Comparison of ENCODE assay signal across 9 mouse cellular contexts in the genomic region with DNA sequence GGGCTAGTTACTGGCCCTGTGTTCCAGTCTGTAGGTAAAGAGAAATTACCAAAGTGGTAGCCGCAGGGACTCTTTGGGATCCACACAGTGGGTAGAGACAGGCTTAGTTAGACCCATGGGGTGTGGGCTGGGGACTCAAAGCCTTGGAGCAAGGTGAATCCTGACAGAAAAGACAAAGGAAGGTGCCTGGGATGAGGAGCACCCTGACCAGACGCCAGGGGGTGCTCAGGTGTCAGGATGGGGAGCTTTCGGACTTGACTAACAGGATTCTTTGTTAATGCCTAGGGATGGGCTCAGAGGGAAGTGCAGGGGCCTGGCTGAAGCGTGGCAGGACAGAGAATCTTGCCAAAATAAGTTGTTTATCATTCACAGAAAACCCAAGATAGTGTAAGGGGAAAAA. TPM values are rescaled to one million over a fixed set of nuclear protein-coding genes. Genes with fewer than 3 reads are reported as not detected.
DNase-seq lines count a peak whose midpoint lies in the region; ATAC-seq and TF ChIP-seq lines count a peak whose summit lies in the region.
"Had no signal": no experiment of that assay in that cellular context is flagged by ENCODE, and none has a peak within 500 bp of the region (broad histone marks: within the 10 kb centered on the region; RNA-seq: fewer than 3 reads in every experiment).

No protein-coding gene starts in this region.

- no peak for TF ChIP-seq POLR2A in lung, adult 2 months (IDR thresholded peaks at IDR 0.05; ENCODE audit: borderline replicate concordance, extremely low read depth, low read depth, low read length)

- H3K4me1 ChIP-seq in lung, adult 2 months (ENCODE audit: control insufficient read depth, insufficient read depth, low read length) = no peaks in the 10 kb centered on the region
- H3K4me1 ChIP-seq in heart, embryonic 14.5 days (ENCODE audit: control insufficient read depth in 2 of 2, insufficient read depth in 2 of 2, low read length in 2 of 2) = peaks cover 31 to 51% of the 10 kb centered on the region in 2 experiments
- peaks cover 36% of the 10 kb centered on the region for H3K4me1 ChIP-seq in liver, embryonic 13.5 days (replicated peaks)

- H3K4me3 ChIP-seq in lung, adult 2 months (replicated peaks; ENCODE audit: extremely low read depth, low read depth, low read length) = no peak overlapping the region
- no peak overlapping the region for H3K4me3 ChIP-seq in heart, embryonic 14.5 days (ENCODE audit: control insufficient read depth in 1 of 2, insufficient read depth in 1 of 2, low read depth in 1 of 2, low read length in 2 of 2)
- no peak overlapping the region for H3K4me3 ChIP-seq in liver, embryonic 13.5 days (replicated peaks)
- H3K4me3 ChIP-seq: megakaryocyte, embryonic 14.5 days had no signal

- 38% methylated on average over 4 of the region's 4 CpGs for WGBS in lung, adult 2 months
- WGBS in heart, embryonic 14.5 days = 29% methylated on average over 4 of the region's 4 CpGs
- WGBS in liver, embryonic 13.5 days (ENCODE audit: insufficient replicate concordance) = 24% methylated on average over 4 of the region's 4 CpGs

- peak; percentile 19 for DNase-seq in lung, adult 2 months
- no peak for DNase-seq in lung, postnatal 25 days (ENCODE audit: low spot score)
- peak; percentile 28 for DNase-seq in brain, adult 2 months (ENCODE audit: low read depth, low spot score)
- DNase-seq in liver, embryonic 13.5 days = peak; percentile 32
- DNase-seq in Muller cell, postnatal 12 days (ENCODE audit: inconsistent ontology term) = no peak
- DNase-seq in thymus, postnatal 25 days = no peak

- no peaks in the 10 kb centered on the region for H3K36me3 ChIP-seq in heart, embryonic 14.5 days (ENCODE audit: control insufficient read depth, insufficient read depth, low read length)
- H3K36me3 ChIP-seq in liver, embryonic 13.5 days = no peaks in the 10 kb centered on the region

- H3K27me3 ChIP-seq in heart, embryonic 14.5 days (ENCODE audit: control insufficient read depth, insufficient read depth, low read length) = no peaks in the 10 kb centered on the region
- 0 out of 2 replicates have a peak, but pooled peaks cover 3% of the 10 kb centered on the region for H3K27me3 ChIP-seq in liver, embryonic 13.5 days

- H3K9ac ChIP-seq in heart, embryonic 14.5 days (ENCODE audit: low read length) = no peak overlapping the region
- no peak overlapping the region for H3K9ac ChIP-seq in liver, embryonic 13.5 days

- no peak overlapping the region for H3K4me2 ChIP-seq in heart, embryonic 14.5 days (ENCODE audit: low read length)
- no peak overlapping the region for H3K4me2 ChIP-seq in liver, embryonic 13.5 days

- peak; percentile 50 for TF ChIP-seq CTCF in lung, adult 2 months (IDR thresholded peaks at IDR 0.05; ENCODE audit: insufficient read depth, low read length)

- ATAC-seq in heart, embryonic 14.5 days (ENCODE audit: insufficient number of reproducible peaks, insufficient read depth, low FRiP score, low read depth) = no peak
- no peak for ATAC-seq in liver, embryonic 13.5 days (ENCODE audit: low read depth)
- no peak for ATAC-seq in CD4-positive, CD25-positive, alpha-beta regulatory T cell, adult 4 months

- no peaks in the 10 kb centered on the region for H3K9me3 ChIP-seq in heart, embryonic 14.5 days (ENCODE audit: control insufficient read depth, low read length)
- H3K9me3 ChIP-seq in liver, embryonic 13.5 days (replicated peaks) = no peaks in the 10 kb centered on the region
- H3K9me3 ChIP-seq: megakaryocyte, embryonic 14.5 days had no signal

- peak overlapping the region; percentile 68 to 84 for H3K27ac ChIP-seq in heart, embryonic 14.5 days (replicated peaks in 1 of 2; ENCODE audit: control insufficient read depth in 1 of 2, insufficient read depth in 1 of 2, low read depth in 2 of 2, low read length in 2 of 2)
- H3K27ac ChIP-seq in liver, embryonic 13.5 days = no peak overlapping the region

RNA-seq across cellular contexts. Expression of gene Mrpl23, which starts 10.1 kb away (rescaled TPM):
- polyA plus RNA-seq in lung, adult 2 months (2012; rRNA removed) = 8.0 and 10.3 TPM in 2 replicates
- polyA plus RNA-seq in heart, embryonic 14.5 days (2014; fragmentation: Nextera tagmentation; extraction: Ambion mirVana) = 23.5 and 23.8 TPM in 2 replicates
- polyA plus RNA-seq in liver, embryonic 13.5 days (2015; fragmentation: Nextera tagmentation; extraction: Ambion mirVana) = 11.3 and 12.2 TPM in 2 replicates
- 1 to 10 TPM; 2.6 to 3.0 TPM for polyA plus RNA-seq in CD4-positive, CD25-positive, alpha-beta regulatory T cell, adult 4 months (2017; shearing (Covaris generic))

RNA-seq across cellular contexts. Expression of gene Tnnt3, which starts 23.7 kb away (rescaled TPM):
- polyA plus RNA-seq in lung, adult 2 months (2012; rRNA removed) = 4.1 and 64.7 TPM in 2 replicates
- polyA plus RNA-seq in heart, embryonic 14.5 days (2014; fragmentation: Nextera tagmentation; extraction: Ambion mirVana) = 3.9 and 5.8 TPM in 2 replicates
- 1.6 and 2.6 TPM in 2 replicates for polyA plus RNA-seq in liver, embryonic 13.5 days (2015; fragmentation: Nextera tagmentation; extraction: Ambion mirVana)
- 1 to 10 TPM; 2.5 to 5.7 TPM for polyA plus RNA-seq in CD4-positive, CD25-positive, alpha-beta regulatory T cell, adult 4 months (2017; shearing (Covaris generic))

Comparison
In these comparisons a context has a peak if more than half of its experiments do, and no peak if none do; other contexts are left out.
1. DNase-seq: peak in lung, adult 2 months (single experiment), brain, adult 2 months (single experiment) and liver, embryonic 13.5 days (single experiment); none in lung, postnatal 25 days (single experiment), Muller cell, postnatal 12 days (single experiment) and thymus, postnatal 25 days (single experiment).